Mouse (Mus musculus) olfactory bulb, adult 2 months (tissue): Measurements from ENCODE around the gene Fyn. TPM values are rescaled to one million over a fixed set of nuclear protein-coding genes. Genes with fewer than 3 reads are reported as not detected.

Experiments
- H3K27ac ChIP-seq: fragments of 200-500 bp; 2 replicates; pipeline ENCODE4 v1.5.1; 2012; ENCODE audit warnings: low read depth, low read length; ENCODE audit not compliant: insufficient read depth
- H3K4me1 ChIP-seq: fragments of 200-500 bp; 2 replicates; pipeline ENCODE4 v1.6.1; 2012; ENCODE audit warnings: low read length; ENCODE audit not compliant: control insufficient read depth, insufficient read depth
- H3K4me3 ChIP-seq: fragments of 200-500 bp; 2 replicates; pipeline ENCODE4 v1.5.1; 2012; ENCODE audit warnings: mild to moderate bottlenecking, low read depth, low read length, moderate library complexity; ENCODE audit not compliant: insufficient read depth
- CTCF ChIP-seq: fragments of 200-500 bp; IDR thresholded peaks from 2 replicates; pipeline ENCODE4 v1.5.1; 2012; ENCODE audit warnings: low read depth, mild to moderate bottlenecking, low read length, moderate library complexity; ENCODE audit not compliant: insufficient read depth
- POLR2A ChIP-seq: fragments of 200-500 bp; IDR thresholded peaks from 2 replicates; pipeline ENCODE4 v1.6.1; 2012; ENCODE audit warnings: mild to moderate bottlenecking, low read depth, low read length, moderate library complexity; ENCODE audit not compliant: insufficient read depth
- WGBS: fragments of 180-500 bp; shearing (Covaris S2); methylation state at CpG from one replicate; pipeline ENCODE4 v1.1.7; 2018; 5-methylcytosine and 5-hydroxymethylcytosine counted together
- polyA plus RNA-seq: library from polyadenylated mRNA; stranded (reverse); fragments of >200 nt; gene quantifications from 2 replicates; pipeline ENCODE4 v1.2.4, GENCODE M21; 2012; ENCODE audit warnings: low replicate concordance; ENCODE audit not compliant: missing spikeins, insufficient read depth, insufficient read length

Gene Fyn
- polyA plus RNA-seq, 1 experiment = 322 TPM

GRCm38 (mm10) chr10:39597792-39598183, 229.1 kb downstream of the Fyn start:
- 47% methylated on average over 3 of the region's 3 CpGs for WGBS
- TF ChIP-seq POLR2A (no peak), CTCF (no peak)
- H3K27ac ChIP-seq = no peak overlapping the region
- no peak overlapping the region for H3K4me3 ChIP-seq
- no peaks in the 10 kb centered on the region for H3K4me1 ChIP-seq

GRCm38 (mm10) chr10:39599601-39600000, 230.9 kb downstream of the Fyn start:
- 88% methylated on average over 4 of the region's 4 CpGs for WGBS
- no peak overlapping the region for H3K4me3 ChIP-seq
- H3K27ac ChIP-seq = no peak overlapping the region
- no peaks in the 10 kb centered on the region for H3K4me1 ChIP-seq
- TF ChIP-seq CTCF (no peak), POLR2A (no peak)

- Histone ChIP-seq H3K4me3 (no peak overlapping the region), H3K27ac (no peak overlapping the region), H3K4me1 (no peaks in the 10 kb centered on the region)
- TF ChIP-seq CTCF = no peak
- no peak for TF ChIP-seq POLR2A
- WGBS = 83% methylated on average over 1 of the region's 1 CpGs
Measured at GRCm38 (mm10) chr10:39600115-39600514, 231.5 kb downstream of the Fyn start.

GRCm38 (mm10) chr10:39601068-39601467, 232.4 kb downstream of the Fyn start:
- 90% methylated on average over 5 of the region's 5 CpGs for WGBS
- H3K4me1 ChIP-seq = no peaks in the 10 kb centered on the region
- no peak for TF ChIP-seq POLR2A
- TF ChIP-seq CTCF = no peak
- no peak overlapping the region for H3K27ac ChIP-seq
- H3K4me3 ChIP-seq = no peak overlapping the region

- H3K4me3 ChIP-seq = no peak overlapping the region
- no peaks in the 10 kb centered on the region for H3K4me1 ChIP-seq
- no peak overlapping the region for H3K27ac ChIP-seq
- no peak for TF ChIP-seq POLR2A
- TF ChIP-seq CTCF = no peak
- WGBS = 84% methylated on average over 1 of the region's 1 CpGs
Measured at GRCm38 (mm10) chr10:39606434-39606833, 237.8 kb downstream of the Fyn start.

DNA sequence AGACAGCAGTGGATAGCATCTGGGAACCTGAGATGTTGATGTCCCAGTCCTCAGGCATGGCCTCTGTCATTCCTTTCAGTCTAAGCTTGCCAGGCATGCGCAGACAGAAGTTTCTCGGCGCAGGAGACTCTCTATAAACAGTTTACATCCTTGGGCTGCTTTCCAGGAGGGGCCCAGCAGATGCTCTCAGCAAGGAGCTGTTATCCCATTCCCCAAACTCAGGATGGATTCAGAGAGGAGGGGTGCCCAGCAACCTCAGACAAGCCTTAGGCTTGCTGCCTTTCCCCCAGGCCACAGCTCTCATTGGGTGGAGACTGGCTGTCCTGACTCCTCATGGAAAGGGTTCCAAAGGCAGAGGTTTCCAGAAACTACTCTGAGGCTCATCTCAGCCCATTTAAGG, 242.6 kb downstream of the Fyn start:
- H3K27ac ChIP-seq = no peak overlapping the region
- H3K4me1 ChIP-seq = peaks cover 17% of the 10 kb centered on the region
- 79% methylated on average over 3 of the region's 3 CpGs for WGBS
- H3K4me3 ChIP-seq = no peak overlapping the region
- TF ChIP-seq CTCF (no peak), POLR2A (no peak)

DNA sequence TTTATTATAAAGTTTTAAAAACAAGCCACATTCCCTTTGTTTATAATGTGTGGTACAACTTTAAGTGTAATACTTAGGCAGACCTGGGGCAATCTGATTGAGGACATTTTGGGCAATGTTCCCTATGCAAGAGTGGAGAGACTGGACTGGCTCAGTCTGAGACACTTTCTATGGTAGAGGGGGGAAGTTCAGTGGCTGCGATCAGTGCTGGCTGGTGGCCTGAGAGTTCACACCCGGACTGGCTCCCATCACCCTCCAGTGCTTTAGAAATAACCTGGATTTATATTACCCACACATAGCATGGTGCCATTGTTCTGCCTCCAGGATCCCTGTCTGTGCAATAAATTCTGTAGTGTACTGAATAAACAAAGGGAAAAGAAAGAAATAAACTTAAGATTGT, 243.5 kb downstream of the Fyn start:
- H3K4me1 ChIP-seq = peaks cover 20% of the 10 kb centered on the region
- 62% methylated on average over 2 of the region's 2 CpGs for WGBS
- H3K27ac ChIP-seq = no peak overlapping the region
- no peak overlapping the region for H3K4me3 ChIP-seq
- TF ChIP-seq POLR2A (no peak), CTCF (no peak)

GRCm38 (mm10) chr10:39612633-39612988, 244.0 kb downstream of the Fyn start, which contains the start of gene Traf3ip2:
Gene Traf3ip2 (plus strand): TSS chr10:39612934.
- TF ChIP-seq CTCF (no peak), POLR2A (no peak)
- Histone ChIP-seq H3K4me1 (peaks cover 20% of the 10 kb centered on the region), H3K4me3 (peak within 1 kb of the TSS; percentile 36), H3K27ac (peak within 1 kb of the TSS; percentile 43)
- 35% methylated on average over 4 of the region's 4 CpGs for WGBS

GRCm38 (mm10) chr10:39612989-39613831, 244.6 kb downstream of the Fyn start:
- Histone ChIP-seq H3K27ac (peak overlapping the region; percentile 43), H3K4me3 (peak overlapping the region; percentile 36), H3K4me1 (peaks cover 20% of the 10 kb centered on the region)
- 33% methylated on average over 26 of the region's 26 CpGs for WGBS
- no peak for TF ChIP-seq CTCF
- TF ChIP-seq POLR2A = no peak
